Mouse (Mus musculus): Measurements from ENCODE around the gene AC124502.3.

DNA sequence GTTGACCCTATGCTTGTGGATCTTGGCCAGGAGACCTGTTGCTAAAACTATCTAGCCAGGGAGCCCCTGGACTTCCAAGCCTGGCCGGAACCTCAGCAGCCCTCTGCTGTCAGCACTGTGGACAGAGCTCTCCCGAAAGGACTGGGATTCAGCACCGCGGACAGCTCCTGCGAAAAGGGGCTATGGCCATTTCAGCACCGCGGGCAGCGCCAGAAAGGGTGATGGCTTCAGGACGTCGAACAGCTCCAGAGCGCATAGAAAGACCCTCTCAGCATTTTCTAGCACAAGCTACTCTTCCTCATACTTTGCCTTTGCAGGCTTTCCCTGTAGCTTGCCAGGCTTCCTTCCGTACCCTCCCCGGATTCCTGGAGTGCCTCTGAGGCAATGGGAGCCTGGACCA lies 49.7 kb upstream of the AC124502.3 start:
- peak; percentile 40; the same call in 1 of the 2 replicates for TF ChIP-seq CTCF (IDR thresholded peaks at IDR 0.05; ENCODE audit: control insufficient read depth, insufficient read depth, insufficient replicate concordance, low read depth, low read length)
- no peak for TF ChIP-seq POLR2A (IDR thresholded peaks at IDR 0.05; ENCODE audit: control insufficient read depth, low read depth, low read length)
